Mouse (Mus musculus): ENCODE measurements around the gene Tmtc1.

Tmtc1 gene

GRCm38 (mm10) chr6:148244836-148245235, 199.4 kb downstream of the Tmtc1 start:
- no peak for DNase-seq (ENCODE audit: low read depth, low spot score)

GRCm38 (mm10) chr6:148242304-148242703, 201.9 kb downstream of the Tmtc1 start:
- peak; percentile 10 for DNase-seq (ENCODE audit: low read depth, low spot score)

GRCm38 (mm10) chr6:148241685-148242084, 202.5 kb downstream of the Tmtc1 start:
- no peak for DNase-seq (ENCODE audit: low read depth, low spot score)

- DNase-seq (ENCODE audit: low read depth, low spot score): no peak
Observed at GRCm38 (mm10) chr6:148239311-148239710, 204.9 kb downstream of the Tmtc1 start.

- DNase-seq (ENCODE audit: low read depth, low spot score): no peak
Observed at GRCm38 (mm10) chr6:148237453-148237852, 206.7 kb downstream of the Tmtc1 start.

GRCm38 (mm10) chr6:148234105-148234828, 209.9 kb downstream of the Tmtc1 start:
- DNase-seq (ENCODE audit: low read depth, low spot score): no peak

GRCm38 (mm10) chr6:148227542-148227941, 216.6 kb downstream of the Tmtc1 start:
- no peak for DNase-seq (ENCODE audit: low read depth, low spot score)

- DNase-seq (ENCODE audit: low read depth, low spot score): no peak
Observed at GRCm38 (mm10) chr6:148222686-148223085, 221.5 kb downstream of the Tmtc1 start.

- no peak for DNase-seq (ENCODE audit: low read depth, low spot score)
Observed at GRCm38 (mm10) chr6:148218235-148219076, 225.7 kb downstream of the Tmtc1 start.

GRCm38 (mm10) chr6:148216752-148217151, 227.4 kb downstream of the Tmtc1 start:
- DNase-seq (ENCODE audit: low read depth, low spot score): no peak

- peak; percentile 85 for DNase-seq (ENCODE audit: low read depth, low spot score)
Observed at GRCm38 (mm10) chr6:148214765-148215164, 229.4 kb downstream of the Tmtc1 start.

GRCm38 (mm10) chr6:148211897-148212680, 232.1 kb downstream of the Tmtc1 start, which contains the start of gene Ergic2:
TSS of gene Ergic2 (minus strand) at chr6:148212374.
- DNase-seq (ENCODE audit: low read depth, low spot score): peak; percentile 100

GRCm38 (mm10) chr6:148211391-148211876, 232.8 kb downstream of the Tmtc1 start:
- DNase-seq (ENCODE audit: low read depth, low spot score): peak; percentile 66

GRCm38 (mm10) chr6:148207522-148207921, 236.7 kb downstream of the Tmtc1 start:
- no peak for DNase-seq (ENCODE audit: low read depth, low spot score)

GRCm38 (mm10) chr6:148205134-148205533, 239.1 kb downstream of the Tmtc1 start:
- DNase-seq (ENCODE audit: low read depth, low spot score): no peak

- no peak for DNase-seq (ENCODE audit: low read depth, low spot score)
Observed at GRCm38 (mm10) chr6:148199729-148200128, 244.5 kb downstream of the Tmtc1 start.

GRCm38 (mm10) chr6:148199177-148199576, 245.0 kb downstream of the Tmtc1 start:
- DNase-seq (ENCODE audit: low read depth, low spot score): no peak

GRCm38 (mm10) chr6:148193972-148194701, 250.1 kb downstream of the Tmtc1 start:
- DNase-seq (ENCODE audit: low read depth, low spot score): no peak

- no peak for DNase-seq (ENCODE audit: low read depth, low spot score)
Observed at GRCm38 (mm10) chr6:148185694-148186093, 258.5 kb downstream of the Tmtc1 start.
